Mouse (Mus musculus): ENCODE results near the gene Rps27l.

Rps27l gene

DNA sequence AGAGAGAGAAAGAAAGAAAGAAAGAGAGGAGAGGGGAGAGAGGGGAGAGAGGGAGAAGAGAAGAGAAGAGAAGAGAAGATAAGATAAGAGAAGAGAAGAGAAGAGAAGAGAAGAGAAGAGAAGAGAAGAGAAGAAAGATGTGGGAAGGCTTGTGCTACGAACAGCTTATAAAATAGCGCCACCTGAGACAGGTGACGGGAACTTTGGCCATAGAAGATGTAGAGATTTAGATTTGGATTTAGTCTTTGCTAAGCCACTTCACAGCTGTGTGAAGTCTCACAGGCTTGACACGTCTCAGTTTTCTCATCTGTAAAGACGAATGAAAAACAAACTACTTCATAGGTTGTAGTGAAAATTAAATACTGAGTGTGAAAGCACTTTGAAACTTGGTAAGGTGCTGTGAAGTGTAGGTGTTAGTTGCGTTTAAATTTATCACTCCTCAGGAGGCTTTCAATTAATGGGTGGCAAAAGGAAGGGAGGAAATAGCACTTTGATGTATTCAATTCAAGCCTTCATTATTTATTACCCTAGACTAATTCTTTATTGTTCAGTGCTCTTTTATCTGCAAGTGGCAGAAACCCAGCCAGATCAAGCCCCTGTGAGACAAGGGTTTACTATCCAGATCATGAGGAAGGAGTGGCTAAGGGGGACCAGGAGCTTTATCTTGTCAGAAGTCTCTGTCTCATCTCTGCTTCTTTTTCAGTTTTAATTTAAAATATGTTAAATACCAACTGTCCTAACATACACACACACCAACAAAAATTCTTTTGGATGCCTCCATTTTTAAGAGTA lies 25.2 kb upstream of the Rps27l start:
- WGBS: 18% methylated on average over 6 of the region's 6 CpGs

DNA sequence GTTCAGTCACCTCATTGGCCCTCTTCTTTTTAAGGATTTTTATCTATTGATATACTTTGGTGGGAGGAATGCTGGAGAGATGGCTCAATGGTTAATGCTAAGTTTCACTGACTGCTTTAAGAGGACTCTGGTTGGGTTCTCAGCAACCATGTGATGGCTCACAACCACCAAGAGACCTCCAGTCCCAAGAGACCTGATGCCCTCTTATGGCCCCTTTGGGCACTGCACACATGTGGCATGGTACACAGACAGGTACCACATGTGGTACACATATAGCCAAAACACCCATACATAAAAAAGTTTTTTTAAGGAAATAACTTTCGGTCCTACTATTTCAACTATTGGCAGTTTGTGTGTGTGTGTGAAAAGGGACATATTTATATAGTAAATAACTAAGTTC lies 23.8 kb upstream of the Rps27l start:
- WGBS: 94% methylated on average over 1 of the region's 1 CpGs

DNA sequence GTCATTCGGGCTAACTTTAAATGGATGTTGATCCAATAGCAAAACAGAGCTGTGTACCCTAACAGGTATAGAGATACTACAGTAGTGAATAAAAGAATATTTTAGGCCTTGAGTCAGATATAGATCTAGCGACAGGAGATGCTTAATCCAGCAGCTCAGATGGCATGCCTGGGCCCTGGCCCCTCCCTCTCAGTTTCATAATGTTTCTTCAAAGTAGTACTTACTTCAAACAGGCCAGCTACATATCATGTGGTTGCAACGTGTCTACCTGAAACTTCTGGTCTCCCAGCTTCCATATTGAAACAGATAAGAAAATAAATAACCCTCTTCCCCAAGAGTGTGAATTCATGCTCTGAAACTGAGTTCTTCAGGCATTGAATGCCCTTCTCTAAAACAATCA lies 20.0 kb upstream of the Rps27l start:
- WGBS: 95% methylated on average over 3 of the region's 3 CpGs

DNA sequence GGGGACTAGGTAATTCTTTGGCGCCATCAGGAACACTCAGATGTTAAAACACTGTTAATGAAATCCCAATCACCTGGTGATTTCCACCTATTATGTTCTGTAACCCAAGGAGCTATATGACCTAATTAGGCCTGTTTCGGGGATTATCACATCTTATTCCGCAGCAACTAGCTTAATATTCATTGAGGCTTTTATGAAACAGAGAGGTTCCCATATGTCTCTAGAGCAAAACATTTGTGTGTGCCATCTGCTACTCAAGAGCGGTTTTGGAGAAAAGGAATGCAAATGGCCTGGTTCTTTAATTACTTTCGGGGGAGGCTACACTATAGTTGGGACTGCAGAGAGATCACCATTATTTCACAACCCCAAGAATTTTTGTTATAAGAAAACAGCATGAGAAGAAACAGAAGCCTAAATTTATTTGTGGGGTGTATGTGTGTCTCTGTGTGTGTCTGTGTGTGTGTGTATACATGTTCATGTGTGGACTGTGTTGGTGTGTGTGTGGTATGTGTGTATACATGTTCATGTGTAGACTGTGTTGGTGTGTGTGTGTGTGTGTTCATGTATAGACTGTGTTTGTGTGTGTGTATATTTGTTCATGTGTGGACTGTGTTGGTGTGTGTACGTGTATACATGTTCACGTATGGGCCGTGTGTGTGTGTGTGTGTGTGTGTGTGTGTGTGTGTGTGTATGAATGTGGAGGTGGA lies 18.0 kb upstream of the Rps27l start:
- 75% methylated on average over 8 of the region's 8 CpGs for WGBS

GRCm38 (mm10) chr9:66930351-66930750 lies 15.5 kb upstream of the Rps27l start:
- WGBS: 89% methylated on average over 7 of the region's 7 CpGs

DNA sequence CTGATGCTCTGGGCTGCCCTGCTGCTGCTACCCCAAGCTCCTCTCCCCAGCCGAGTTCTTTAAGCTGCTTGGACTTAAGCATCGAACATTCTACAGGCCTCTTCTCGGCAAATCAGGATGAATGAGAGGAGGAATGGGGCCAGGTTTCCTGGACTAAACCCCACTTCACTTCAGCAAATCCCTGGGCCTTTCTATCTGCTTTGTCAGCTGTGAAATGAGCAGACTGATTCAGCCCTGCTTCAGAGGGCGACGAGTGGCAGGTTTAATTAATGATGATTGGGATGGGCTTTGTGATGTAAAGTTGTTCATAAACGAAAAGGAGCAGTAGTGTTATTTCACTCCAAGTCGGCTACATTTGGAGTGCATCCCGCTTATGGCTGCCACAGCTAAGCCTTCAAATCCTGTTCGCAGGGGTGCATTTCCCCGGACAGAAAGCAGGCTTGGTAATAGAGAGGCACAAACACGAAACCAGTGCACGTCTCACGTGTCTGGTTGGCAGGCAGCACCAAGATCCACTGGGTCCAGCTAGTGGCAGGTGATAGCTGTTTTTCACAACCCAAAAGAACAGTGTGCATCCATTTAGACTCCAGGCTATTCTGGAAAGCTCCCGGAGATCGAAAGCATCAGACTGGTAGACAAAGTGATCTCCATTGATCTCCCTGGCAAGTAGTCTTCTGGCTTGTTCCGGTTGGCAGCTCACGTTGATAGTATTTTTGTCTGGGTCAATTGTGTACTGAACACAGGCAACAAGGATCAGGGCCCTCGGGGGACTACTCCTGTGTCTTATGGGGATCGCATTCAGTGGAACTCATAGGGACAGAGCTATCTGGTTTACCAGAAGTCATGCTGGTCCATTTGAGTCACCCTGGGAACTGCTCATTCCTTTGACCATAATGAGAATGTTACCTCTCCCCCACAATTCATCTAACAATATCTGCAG lies 11.7 kb upstream of the Rps27l start:
- 69% methylated on average over 19 of the region's 19 CpGs for WGBS

- 54% methylated on average over 8 of the region's 8 CpGs for WGBS
Measured at GRCm38 (mm10) chr9:66937507-66937906, 8.4 kb upstream of the Rps27l start.

- WGBS: 7% methylated on average over 4 of the region's 4 CpGs
Measured at GRCm38 (mm10) chr9:66938836-66939235, 7.0 kb upstream of the Rps27l start.

- 15% methylated on average over 4 of the region's 4 CpGs for WGBS
Measured at GRCm38 (mm10) chr9:66945161-66945560, 725 bp upstream of the Rps27l start.

GRCm38 (mm10) chr9:66948536-66948935 lies 2.6 kb downstream of the Rps27l start:
- WGBS: 95% methylated on average over 2 of the region's 2 CpGs

GRCm38 (mm10) chr9:66952321-66952720 lies 6.4 kb downstream of the Rps27l start:
- WGBS: 76% methylated on average over 8 of the region's 8 CpGs

DNA sequence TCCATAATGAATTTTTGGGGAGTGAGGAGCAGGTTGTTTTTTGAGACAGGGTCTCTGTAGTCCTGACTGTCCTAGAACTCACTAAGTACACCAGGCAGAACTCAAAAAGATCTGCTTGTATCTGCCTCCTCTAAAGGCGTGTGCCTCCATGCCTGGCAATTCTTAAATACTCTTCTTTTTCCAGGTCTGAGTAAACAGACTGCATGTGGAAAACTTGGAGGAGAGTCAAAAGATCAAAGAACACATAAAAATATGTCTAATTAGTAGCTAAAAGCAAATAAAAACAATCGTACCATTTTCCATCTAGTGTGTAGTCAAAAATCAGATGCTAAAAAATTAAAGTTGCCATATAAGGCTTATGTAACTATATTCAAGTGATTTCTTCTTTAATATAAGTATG lies 7.0 kb downstream of the Rps27l start:
- WGBS: 63% methylated on average over 2 of the region's 2 CpGs

DNA sequence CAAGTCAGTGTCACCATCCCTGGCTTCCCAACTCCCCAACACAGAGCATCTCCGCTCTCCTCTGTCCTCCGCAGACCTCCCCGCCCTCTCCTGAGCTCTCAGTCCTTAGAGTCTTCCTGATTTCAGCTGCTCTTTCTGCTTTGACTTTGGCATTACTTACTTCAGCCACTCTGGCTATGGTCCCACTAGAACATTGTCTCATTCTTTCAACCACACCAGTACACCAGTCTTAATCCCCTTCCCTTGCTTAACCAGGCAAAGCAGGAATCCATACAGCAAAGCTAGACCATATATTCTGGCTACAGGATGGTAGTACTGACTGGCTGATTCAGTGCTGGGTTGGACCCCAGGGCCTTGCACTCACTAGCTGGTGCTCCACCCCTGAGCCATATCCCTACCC lies 11.6 kb downstream of the Rps27l start:
- 98% methylated on average over 3 of the region's 3 CpGs for WGBS

- WGBS: 55% methylated on average over 3 of the region's 3 CpGs
Measured at GRCm38 (mm10) chr9:66961478-66961877, 15.6 kb downstream of the Rps27l start.

- 83% methylated on average over 8 of the region's 8 CpGs for WGBS
Measured at GRCm38 (mm10) chr9:66967492-66967891, 21.6 kb downstream of the Rps27l start.

- WGBS: 85% methylated on average over 8 of the region's 8 CpGs
Measured at GRCm38 (mm10) chr9:66971116-66971515, 25.2 kb downstream of the Rps27l start.

- WGBS: under 1% methylated on average over 41 of the region's 41 CpGs
Measured at GRCm38 (mm10) chr9:66974721-66975225, 28.9 kb downstream of the Rps27l start.

- under 1% methylated on average over 32 of the region's 32 CpGs for WGBS
Measured at GRCm38 (mm10) chr9:66975239-66975645, 29.4 kb downstream of the Rps27l start, which contains the start of gene Lactb. Gene Lactb, minus strand, starts transcription at chr9:66975484.

DNA sequence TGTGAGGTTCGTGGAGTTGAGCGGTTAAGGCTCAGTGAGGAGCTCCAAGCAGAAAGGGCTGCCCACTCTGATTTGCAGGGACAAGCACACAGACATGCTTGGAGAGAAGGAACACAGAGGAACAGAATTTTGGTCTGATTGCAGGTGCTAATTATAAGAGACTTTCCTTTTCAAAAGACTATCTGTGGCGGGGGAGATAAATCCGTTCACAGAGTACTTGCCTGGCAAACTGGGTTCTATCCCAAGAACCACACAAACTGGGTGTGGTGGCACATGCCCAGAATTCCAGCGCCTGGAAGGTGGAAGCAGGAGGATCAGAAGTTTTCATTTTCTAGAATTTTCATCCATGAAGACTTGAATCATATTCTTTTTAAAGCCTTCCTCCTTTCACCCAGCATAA lies 31.2 kb downstream of the Rps27l start:
- 42% methylated on average over 5 of the region's 5 CpGs for WGBS

GRCm38 (mm10) chr9:66977982-66978381 lies 32.1 kb downstream of the Rps27l start:
- 48% methylated on average over 1 of the region's 1 CpGs for WGBS

- WGBS: 78% methylated on average over 1 of the region's 1 CpGs
Measured at GRCm38 (mm10) chr9:66978468-66978867, 32.6 kb downstream of the Rps27l start.

DNA sequence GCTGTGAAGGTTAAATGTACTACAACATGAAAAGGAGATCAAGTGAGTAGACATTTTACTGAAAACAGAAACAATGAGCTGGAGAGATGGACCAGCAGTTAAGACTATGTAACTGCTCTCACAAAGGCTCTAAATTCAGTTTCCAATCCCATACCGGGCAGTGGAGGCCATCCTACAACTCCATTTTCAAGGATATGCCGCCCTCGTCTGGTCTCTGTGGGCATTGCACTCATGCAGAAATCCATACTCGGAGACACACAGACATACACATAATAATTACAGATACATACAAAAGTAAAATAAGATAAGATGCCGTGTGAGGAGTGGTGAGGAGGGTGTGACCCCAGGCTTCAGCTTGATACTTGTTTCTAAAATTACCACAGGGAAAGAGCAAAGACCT lies 34.6 kb downstream of the Rps27l start:
- WGBS: 6% methylated on average over 5 of the region's 5 CpGs
